Mouse (Mus musculus): ENCODE measurements around the gene Son. TPM values are rescaled to one million over a fixed set of nuclear protein-coding genes. Genes with fewer than 3 reads are reported as not detected.

The Son gene
- polyA plus RNA-seq, 2 experiments, result 42.9 to 64.2 TPM

DNA sequence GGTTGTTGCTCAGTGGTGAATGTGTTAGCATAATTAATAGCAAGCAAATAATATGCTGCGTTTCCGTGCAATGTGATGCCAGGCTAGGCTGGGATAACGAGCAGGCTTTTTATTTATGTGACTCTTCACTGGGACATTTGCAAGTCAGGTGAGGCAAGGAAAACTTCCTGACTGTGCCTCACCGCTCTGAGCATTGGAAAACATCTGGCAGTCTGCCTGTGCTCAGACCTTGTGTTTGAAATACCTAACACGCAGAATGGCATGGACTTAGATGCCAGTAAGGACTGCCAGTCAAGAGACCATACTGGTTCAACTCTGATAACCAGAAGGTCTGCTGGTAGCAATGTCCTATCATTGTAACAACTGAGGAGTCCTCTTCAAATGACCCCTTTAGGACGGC is 42.1 kb upstream of the Son start:
- WGBS (ENCODE audit: insufficient replicate concordance), result 72% methylated on average over 6 of the region's 6 CpGs
- Histone ChIP-seq H3K9ac (replicated peaks) (no peak overlapping the region), H3K27me3 (ENCODE audit: control insufficient read depth, insufficient read depth, low read length) (no peaks in the 10 kb centered on the region), H3K4me1 (replicated peaks; ENCODE audit: control insufficient read depth in 2 of 2, insufficient read depth in 2 of 2, low read length in 1 of 2) (peaks cover 0 to 7% of the 10 kb centered on the region in 2 experiments; a peak in 1 of 4 replicates), H3K9me3 (ENCODE audit: control insufficient read depth, low read length) (no peaks in the 10 kb centered on the region), H3K4me2 (ENCODE audit: low read depth) (no peak overlapping the region), H3K4me3 (ENCODE audit: insufficient read depth in 1 of 2, low read depth in 2 of 2, low read length in 2 of 2) (no peak overlapping the region), H3K36me3 (replicated peaks; ENCODE audit: control insufficient read depth, insufficient read depth, low read depth) (no peaks in the 10 kb centered on the region), H3K27ac (no peak overlapping the region)
- DNase-seq (ENCODE audit: low read depth in 3 of 3, low spot score in 3 of 3) (no peak), ATAC-seq (ENCODE audit: insufficient read depth) (no peak)
- TF ChIP-seq CTCF (IDR thresholded peaks at IDR 0.05; ENCODE audit: low read depth), result no peak
- no peak for TF ChIP-seq EP300 (IDR thresholded peaks at IDR 0.05; ENCODE audit: low read depth)

DNA sequence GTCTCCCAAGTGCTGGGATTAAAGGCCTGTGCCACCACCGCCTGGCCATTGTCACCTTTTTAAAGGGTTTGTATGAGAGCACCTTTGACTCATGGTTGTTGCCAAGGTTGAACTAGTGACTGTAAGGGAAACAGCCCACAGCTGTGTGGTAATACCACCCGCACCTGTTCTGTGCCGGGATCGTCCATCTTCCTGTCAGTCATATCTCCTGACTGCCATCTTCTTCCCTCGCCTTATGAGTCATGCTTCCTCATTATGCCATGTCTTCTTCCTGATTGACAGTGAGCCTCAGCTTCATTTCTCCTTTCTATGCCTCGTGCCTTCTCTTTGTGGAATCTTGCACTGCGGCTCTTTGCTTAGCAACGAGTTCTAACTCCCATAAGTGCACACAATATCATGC is 40.3 kb upstream of the Son start:
- H3K9ac ChIP-seq (replicated peaks), result no peak overlapping the region
- H3K36me3 ChIP-seq (replicated peaks; ENCODE audit: control insufficient read depth, insufficient read depth, low read depth), result no peaks in the 10 kb centered on the region
- WGBS (ENCODE audit: insufficient replicate concordance), result 57% methylated on average over 8 of the region's 8 CpGs
- H3K4me3 ChIP-seq (ENCODE audit: insufficient read depth in 1 of 2, low read depth in 2 of 2, low read length in 2 of 2), result no peak overlapping the region
- DNase-seq (ENCODE audit: low read depth in 3 of 3, low spot score in 3 of 3) (no peak), ATAC-seq (ENCODE audit: insufficient read depth) (no peak)
- H3K4me2 ChIP-seq (ENCODE audit: low read depth), result no peak overlapping the region
- H3K4me1 ChIP-seq (replicated peaks; ENCODE audit: control insufficient read depth in 2 of 2, insufficient read depth in 2 of 2, low read length in 1 of 2), result no peaks in the 10 kb centered on the region
- no peaks in the 10 kb centered on the region for H3K9me3 ChIP-seq (ENCODE audit: control insufficient read depth, low read length)
- TF ChIP-seq EP300 (IDR thresholded peaks at IDR 0.05; ENCODE audit: low read depth) (no peak), CTCF (IDR thresholded peaks at IDR 0.05; ENCODE audit: low read depth) (no peak)
- H3K27me3 ChIP-seq (ENCODE audit: control insufficient read depth, insufficient read depth, low read length), result no peaks in the 10 kb centered on the region
- H3K27ac ChIP-seq, result no peak overlapping the region

DNA sequence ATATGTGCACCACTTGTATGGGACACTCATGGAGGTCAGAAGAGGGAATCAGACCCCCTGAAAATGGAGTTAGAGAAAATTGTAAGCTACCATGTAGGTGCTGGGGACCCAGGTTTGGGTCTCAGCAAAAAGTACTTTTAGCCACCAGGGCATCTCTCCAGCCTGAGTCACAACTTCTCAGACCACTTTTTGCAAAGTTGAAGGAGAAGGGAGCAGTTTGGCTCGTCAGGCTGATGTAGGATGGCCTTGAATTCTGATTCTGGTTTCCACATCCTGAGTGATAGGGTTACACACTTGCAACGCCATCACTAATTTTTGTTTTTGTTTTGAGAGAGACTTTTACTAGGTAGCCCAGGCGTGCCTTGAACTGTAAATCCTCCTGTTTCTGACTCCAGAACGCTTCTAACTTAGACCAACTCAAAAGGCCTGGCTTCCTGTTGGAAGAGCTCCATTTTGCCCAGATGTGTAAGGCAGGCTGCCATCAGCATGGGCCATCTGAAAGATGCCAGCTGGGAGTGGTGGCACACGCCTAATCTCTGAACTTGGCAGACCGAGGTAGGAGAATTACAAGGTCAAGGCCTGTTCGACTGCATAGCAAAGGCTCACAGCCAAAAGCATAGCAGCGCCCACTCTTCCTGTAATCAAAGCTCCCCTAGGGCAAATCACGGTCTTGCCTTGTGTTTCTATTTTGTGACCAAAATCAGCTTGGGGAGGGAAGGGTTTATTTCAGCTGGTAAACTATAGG is 37.6 kb upstream of the Son start:
- TF ChIP-seq CTCF (IDR thresholded peaks at IDR 0.05; ENCODE audit: low read depth) (no peak), EP300 (IDR thresholded peaks at IDR 0.05; ENCODE audit: low read depth) (no peak)
- ATAC-seq (ENCODE audit: insufficient read depth) (no peak), DNase-seq (ENCODE audit: low read depth in 3 of 3, low spot score in 3 of 3) (no peak)
- H3K36me3 ChIP-seq (replicated peaks; ENCODE audit: control insufficient read depth, insufficient read depth, low read depth), result no peaks in the 10 kb centered on the region
- H3K9ac ChIP-seq (replicated peaks), result no peak overlapping the region
- no peak overlapping the region for H3K4me2 ChIP-seq (ENCODE audit: low read depth)
- no peak overlapping the region for H3K4me3 ChIP-seq (ENCODE audit: insufficient read depth in 1 of 2, low read depth in 2 of 2, low read length in 2 of 2)
- WGBS (ENCODE audit: insufficient replicate concordance), result 57% methylated on average over 9 of the region's 9 CpGs
- H3K27me3 ChIP-seq (ENCODE audit: control insufficient read depth, insufficient read depth, low read length), result no peaks in the 10 kb centered on the region
- no peaks in the 10 kb centered on the region for H3K4me1 ChIP-seq (replicated peaks; ENCODE audit: control insufficient read depth in 2 of 2, insufficient read depth in 2 of 2, low read length in 1 of 2)
- H3K27ac ChIP-seq, result no peak overlapping the region
- H3K9me3 ChIP-seq (ENCODE audit: control insufficient read depth, low read length), result no peaks in the 10 kb centered on the region

DNA sequence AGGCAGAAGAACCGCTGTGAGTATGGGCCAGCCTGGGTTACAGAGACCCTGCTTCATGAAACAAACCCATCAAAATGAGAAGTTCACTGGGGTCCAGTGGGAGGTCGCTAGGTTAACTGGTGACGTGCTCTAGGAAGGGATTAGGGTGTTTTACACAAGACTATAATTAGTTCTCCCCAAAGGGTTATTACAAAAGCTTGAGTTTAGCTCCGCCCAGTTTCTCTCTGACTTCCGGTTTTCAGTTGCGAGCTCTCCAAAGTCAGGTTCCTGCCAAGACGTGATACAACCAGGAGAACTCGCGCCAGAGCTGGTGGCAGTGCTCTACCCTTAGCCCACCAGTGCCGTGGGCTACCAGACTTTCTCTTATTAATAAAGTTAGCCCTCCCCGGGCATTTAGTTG is 36.1 kb upstream of the Son start:
- H3K36me3 ChIP-seq (replicated peaks; ENCODE audit: control insufficient read depth, insufficient read depth, low read depth), result no peaks in the 10 kb centered on the region
- no peaks in the 10 kb centered on the region for H3K4me1 ChIP-seq (replicated peaks; ENCODE audit: control insufficient read depth in 2 of 2, insufficient read depth in 2 of 2, low read length in 1 of 2)
- no peaks in the 10 kb centered on the region for H3K27me3 ChIP-seq (ENCODE audit: control insufficient read depth, insufficient read depth, low read length)
- H3K4me2 ChIP-seq (ENCODE audit: low read depth), result no peak overlapping the region
- H3K4me3 ChIP-seq (ENCODE audit: insufficient read depth in 1 of 2, low read depth in 2 of 2, low read length in 2 of 2), result no peak overlapping the region
- no peak for TF ChIP-seq CTCF (IDR thresholded peaks at IDR 0.05; ENCODE audit: low read depth)
- TF ChIP-seq EP300 (IDR thresholded peaks at IDR 0.05; ENCODE audit: low read depth), result no peak
- DNase-seq (ENCODE audit: low read depth in 3 of 3, low spot score in 3 of 3) (peak in 1 of 3 experiments; percentile 15), ATAC-seq (ENCODE audit: insufficient read depth) (no peak)
- no peak overlapping the region for H3K9ac ChIP-seq (replicated peaks)
- H3K27ac ChIP-seq, result no peak overlapping the region
- WGBS (ENCODE audit: insufficient replicate concordance), result 49% methylated on average over 11 of the region's 11 CpGs
- H3K9me3 ChIP-seq (ENCODE audit: control insufficient read depth, low read length), result no peaks in the 10 kb centered on the region

DNA sequence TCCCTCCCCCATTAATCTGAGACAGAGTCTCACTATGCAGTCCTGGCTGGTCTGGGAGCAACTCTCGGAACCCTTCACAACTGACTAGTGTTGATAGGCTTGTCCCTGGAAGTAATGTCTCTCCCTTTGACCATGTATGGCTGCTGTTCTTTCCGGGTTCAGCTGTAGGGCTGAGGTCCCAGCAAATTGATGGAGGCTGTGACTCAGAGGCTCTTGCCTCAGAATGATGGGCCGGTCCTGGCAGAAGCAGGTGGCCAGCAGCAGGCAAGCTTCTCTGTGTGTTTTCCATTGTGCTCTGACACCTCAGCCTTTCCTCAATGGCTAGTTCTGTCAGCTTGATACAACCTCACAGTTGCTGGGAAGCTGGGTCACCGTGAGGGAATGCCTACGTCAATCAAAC is 34.8 kb upstream of the Son start:
- H3K27me3 ChIP-seq (ENCODE audit: control insufficient read depth, insufficient read depth, low read length), result no peaks in the 10 kb centered on the region
- H3K9ac ChIP-seq (replicated peaks), result no peak overlapping the region
- WGBS (ENCODE audit: insufficient replicate concordance), result 71% methylated on average over 5 of the region's 5 CpGs
- no peak overlapping the region for H3K4me3 ChIP-seq (ENCODE audit: insufficient read depth in 1 of 2, low read depth in 2 of 2, low read length in 2 of 2)
- no peaks in the 10 kb centered on the region for H3K4me1 ChIP-seq (replicated peaks; ENCODE audit: control insufficient read depth in 2 of 2, insufficient read depth in 2 of 2, low read length in 1 of 2)
- H3K27ac ChIP-seq, result no peak overlapping the region
- TF ChIP-seq EP300 (IDR thresholded peaks at IDR 0.05; ENCODE audit: low read depth) (no peak), CTCF (IDR thresholded peaks at IDR 0.05; ENCODE audit: low read depth) (no peak)
- H3K9me3 ChIP-seq (ENCODE audit: control insufficient read depth, low read length), result no peaks in the 10 kb centered on the region
- H3K4me2 ChIP-seq (ENCODE audit: low read depth), result no peak overlapping the region
- no peaks in the 10 kb centered on the region for H3K36me3 ChIP-seq (replicated peaks; ENCODE audit: control insufficient read depth, insufficient read depth, low read depth)
- ATAC-seq (ENCODE audit: insufficient read depth), result no peak
- DNase-seq (ENCODE audit: low read depth in 3 of 3, low spot score in 3 of 3), result no peak

All from liver, embryonic 14.5 days (tissue).